Mouse (Mus musculus) heart, adult 18-20 months (tissue): ENCODE results near the gene Serac1. TPM values are rescaled to one million over a fixed set of nuclear protein-coding genes. Genes with fewer than 3 reads are reported as not detected.
A peak's percentile ranks its signal among the peaks of the same experiment; 100 is the strongest.

Experiments
- DNase-seq, 2 experiments: peaks; one replicate each; pipeline ENCODE4 v3.0.0; 2021 to 2022; ENCODE audit warnings: mixed read lengths in 1 of 2
- total RNA-seq, 2 experiments: library from RNA; stranded (reverse); gene quantifications; 2 replicates each; pipeline ENCODE4 v1.2.3; 2021

The Serac1 gene
- total RNA-seq, 2 experiments from 2014 or later, result 6.4 to 7.5 TPM

DNA sequence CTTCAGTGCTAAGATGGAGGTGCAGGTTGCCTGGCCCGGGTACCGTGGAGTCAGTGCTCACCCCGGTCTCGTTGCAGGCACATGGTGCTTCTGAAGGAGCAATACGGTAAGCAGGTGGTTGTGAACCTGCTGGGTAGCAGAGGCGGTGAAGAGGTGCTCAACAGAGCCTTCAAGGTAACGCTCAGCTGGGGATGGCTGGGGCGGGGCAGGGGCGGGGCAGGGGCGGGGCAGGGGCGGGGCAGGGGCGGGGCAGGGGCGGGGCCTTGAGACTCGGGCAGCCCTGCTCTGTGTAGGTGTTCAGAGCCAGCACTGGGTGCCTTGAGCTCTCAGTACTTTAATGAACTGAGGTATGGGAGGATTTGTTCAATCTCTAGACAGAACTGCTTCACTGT is 74.3 kb downstream of the Serac1 start:
- DNase-seq, result no peak

DNA sequence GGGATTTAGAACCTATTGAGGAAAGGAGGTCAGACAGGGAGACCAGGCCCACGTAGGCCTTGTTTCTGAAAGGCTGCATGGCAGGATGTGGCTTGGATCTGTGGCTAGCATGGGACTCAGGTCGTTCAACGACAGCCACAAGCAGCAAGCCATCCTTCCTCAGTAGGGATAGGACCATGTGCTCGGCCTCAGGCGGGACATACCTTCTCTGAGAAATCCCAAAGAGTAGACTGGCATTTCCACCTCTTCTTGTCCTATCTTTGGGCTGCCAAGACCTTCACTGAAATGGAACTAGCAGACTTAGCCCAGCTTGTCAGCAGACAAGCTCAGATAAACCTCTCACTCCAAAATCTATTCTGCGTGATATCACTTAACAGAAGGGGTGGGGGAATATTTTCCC is 75.9 kb downstream of the Serac1 start:
- no peak for DNase-seq

DNA sequence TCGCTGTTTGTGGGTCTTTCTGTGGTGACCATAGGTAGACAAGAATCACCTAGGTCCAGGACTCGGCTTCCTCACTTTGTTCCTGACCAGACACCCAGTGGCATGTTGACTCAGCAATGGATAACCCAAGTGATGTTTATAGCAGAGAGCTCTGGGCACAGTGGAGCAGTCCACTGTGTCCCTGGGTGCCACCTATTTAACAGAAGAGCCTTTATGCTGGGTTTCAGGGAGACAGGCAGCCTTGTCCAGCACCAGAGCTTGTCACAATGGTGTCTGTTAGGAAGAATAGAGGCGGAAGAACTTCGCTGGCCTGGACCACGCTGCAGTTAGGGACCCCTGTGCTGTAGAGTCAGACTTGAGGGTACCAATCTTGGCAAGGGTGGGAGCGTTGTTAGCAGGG is 77.0 kb downstream of the Serac1 start:
- no peak for DNase-seq

GRCm38 (mm10) chr17:6001836-6002235 is 77.7 kb downstream of the Serac1 start:
- no peak for DNase-seq

DNA sequence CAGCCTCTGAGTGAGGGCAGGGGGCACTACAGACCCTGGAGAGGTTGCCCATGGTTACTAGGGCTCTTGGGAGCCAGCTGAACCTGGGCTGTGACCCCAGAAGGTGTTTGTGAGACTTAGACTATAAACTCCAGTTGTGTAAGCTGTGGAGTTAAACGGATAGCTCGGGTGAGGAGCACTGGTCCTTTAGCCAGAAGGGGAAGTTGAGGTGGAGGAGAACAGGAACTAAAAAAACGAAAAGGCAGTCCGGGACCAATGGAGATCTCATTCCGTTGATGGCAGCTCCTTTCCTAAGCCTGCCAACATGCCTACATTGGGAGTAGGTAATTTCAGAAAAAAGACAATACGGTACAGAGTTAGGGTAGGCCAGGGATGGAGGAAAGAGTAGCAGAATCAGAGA is 78.2 kb downstream of the Serac1 start:
- no peak for DNase-seq

GRCm38 (mm10) chr17:6000864-6001319 is 78.6 kb downstream of the Serac1 start:
- DNase-seq, result peak in 1 of 2 experiments; percentile 68

GRCm38 (mm10) chr17:5999039-5999543 is 80.5 kb downstream of the Serac1 start:
- DNase-seq, result no peak

GRCm38 (mm10) chr17:5998235-5998500 is 81.4 kb downstream of the Serac1 start:
- DNase-seq, result no peak

DNA sequence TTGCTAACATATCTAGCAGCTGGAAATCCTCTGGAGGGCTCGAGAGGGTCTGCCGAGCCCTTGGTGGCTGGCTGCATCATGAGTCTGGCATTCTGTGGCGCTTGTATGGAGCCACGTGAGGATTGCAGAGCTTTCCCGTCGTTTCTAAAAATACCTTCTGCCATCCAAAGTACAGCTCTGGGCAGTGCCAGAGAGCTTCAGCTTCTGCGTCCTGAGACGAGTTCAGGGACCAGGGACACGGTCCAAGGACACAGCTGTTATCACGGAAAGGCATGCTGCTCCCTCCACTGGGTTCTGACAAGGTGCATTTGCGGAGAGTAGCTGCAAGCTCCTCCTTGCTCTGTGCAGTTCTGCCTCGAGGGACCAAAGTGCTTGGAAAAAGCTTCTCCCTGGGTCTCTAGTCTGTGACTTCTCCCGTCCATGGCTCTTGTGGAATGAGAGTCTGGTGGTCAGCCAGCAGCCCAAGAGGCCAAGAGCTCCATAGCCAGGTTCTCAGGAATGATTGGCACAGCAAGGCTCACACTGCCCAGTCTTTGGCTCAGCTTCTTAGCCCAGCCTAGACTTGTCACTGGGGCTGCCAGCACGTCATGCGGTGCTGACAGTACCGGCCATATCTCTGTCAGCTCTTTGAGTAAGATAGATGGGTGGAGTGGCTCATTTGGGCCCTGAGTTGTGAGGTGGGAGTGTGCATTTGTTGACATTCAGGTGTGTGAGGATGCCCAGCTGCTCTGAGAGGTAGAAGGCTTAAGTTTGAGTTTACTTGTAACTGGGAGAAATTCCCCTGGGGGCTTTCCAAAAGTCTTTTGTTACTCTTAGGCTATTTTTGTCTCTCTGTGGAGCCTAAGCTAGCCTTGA is 81.9 kb downstream of the Serac1 start:
- DNase-seq, result peak; percentile 83 to 89

- no peak for DNase-seq
These were observed 83.0 kb downstream of the Serac1 start for GRCm38 (mm10) chr17:5996589-5996988.

- DNase-seq, result no peak
These were observed 84.9 kb downstream of the Serac1 start for GRCm38 (mm10) chr17:5994606-5995005.

GRCm38 (mm10) chr17:5993581-5994260 is 85.8 kb downstream of the Serac1 start:
- DNase-seq, result no peak

DNA sequence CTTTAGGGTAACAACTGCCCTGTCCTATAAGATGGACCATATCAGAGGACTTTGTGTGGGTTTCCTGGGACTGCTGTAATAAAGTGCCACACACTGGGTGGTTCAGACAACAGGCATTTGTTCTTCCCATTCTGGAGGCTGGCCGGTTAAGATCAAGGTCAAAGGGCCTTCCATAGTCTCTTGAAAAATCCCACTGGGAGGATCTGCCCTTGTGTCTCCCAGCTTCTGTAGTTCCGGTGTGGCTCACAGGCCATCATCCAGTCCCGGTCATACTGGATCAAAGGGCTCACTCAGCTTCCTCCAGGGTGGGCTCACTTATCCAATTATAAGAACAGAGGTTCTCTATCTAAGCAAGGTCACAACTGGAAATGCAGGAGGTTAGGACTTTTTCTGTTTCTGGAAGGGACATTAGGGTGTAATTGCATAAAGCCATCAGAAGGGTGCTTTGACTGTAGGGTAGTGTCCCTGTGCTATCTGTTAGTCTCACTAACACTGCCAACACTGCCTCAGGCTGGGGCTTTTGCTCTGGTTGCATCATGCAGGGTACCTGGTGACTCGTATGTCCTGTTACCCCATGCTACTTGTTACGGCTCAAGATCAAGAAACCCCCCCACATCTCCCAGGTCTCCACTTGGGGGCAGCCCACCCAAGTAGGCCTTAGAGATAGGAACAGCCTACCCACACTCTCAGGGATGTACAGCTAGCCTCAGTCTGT is 86.5 kb downstream of the Serac1 start:
- DNase-seq, result no peak

Other genes starting within 250 kb of the Serac1 start
- 10 to 100 TPM; 31.0 to 32.9 TPM for gene Snx9, start 238.4 kb downstream of the Serac1 start, total RNA-seq
- 10 to 100 TPM; 45.2 to 58.1 TPM for gene Synj2, start 138.5 kb downstream of the Serac1 start, total RNA-seq
- gene Gtf2h5, start within 50 bp of the Serac1 start, total RNA-seq, result 10 to 100 TPM; 60.4 to 66.8 TPM
- 10 to 100 TPM; 97.1 to 99.3 TPM for gene Tulp4, start 26.7 kb upstream of the Serac1 start, total RNA-seq
- 1 to 10 TPM; 7.3 to 7.8 TPM for gene Tmem181a, start 177.1 kb upstream of the Serac1 start, total RNA-seq
- under 1 TPM; 0.87 to 0.99 TPM for gene Dynlt1a, start 237.8 kb upstream of the Serac1 start, total RNA-seq